Mouse (Mus musculus): Measurements from ENCODE around the gene Nuak1.

GRCm38 (mm10) chr10:84368185-84368584, 72.2 kb downstream of the Nuak1 start:
- TF ChIP-seq CTCF (IDR thresholded peaks at IDR 0.05; ENCODE audit: low read depth) (no peak), EP300 (IDR thresholded peaks at IDR 0.05; ENCODE audit: low read depth) (no peak)
